Mouse (Mus musculus): ENCODE measurements around the gene Fkbp4.

Fkbp4 gene

DNA sequence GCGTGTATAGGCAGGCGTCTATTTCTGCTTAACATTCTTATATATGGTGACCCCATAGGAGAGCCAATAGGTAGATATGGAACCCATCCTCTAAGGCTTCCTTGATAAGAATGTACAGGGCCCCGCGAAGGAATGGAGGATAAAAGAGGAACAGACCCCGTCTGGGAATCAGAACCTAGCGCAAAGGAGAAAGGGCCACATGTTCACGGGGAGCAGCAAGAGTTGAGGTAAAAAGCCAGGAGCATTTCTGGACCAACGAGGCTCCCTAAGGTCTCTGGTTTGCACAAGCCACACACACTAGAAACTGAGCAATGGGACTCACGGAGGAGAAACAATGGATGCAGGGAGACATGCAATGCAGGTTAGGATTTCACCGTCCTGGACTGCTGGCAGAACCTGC is 1.2 kb downstream of the Fkbp4 start:
- DNase-seq (ENCODE audit: low spot score): no peak

DNA sequence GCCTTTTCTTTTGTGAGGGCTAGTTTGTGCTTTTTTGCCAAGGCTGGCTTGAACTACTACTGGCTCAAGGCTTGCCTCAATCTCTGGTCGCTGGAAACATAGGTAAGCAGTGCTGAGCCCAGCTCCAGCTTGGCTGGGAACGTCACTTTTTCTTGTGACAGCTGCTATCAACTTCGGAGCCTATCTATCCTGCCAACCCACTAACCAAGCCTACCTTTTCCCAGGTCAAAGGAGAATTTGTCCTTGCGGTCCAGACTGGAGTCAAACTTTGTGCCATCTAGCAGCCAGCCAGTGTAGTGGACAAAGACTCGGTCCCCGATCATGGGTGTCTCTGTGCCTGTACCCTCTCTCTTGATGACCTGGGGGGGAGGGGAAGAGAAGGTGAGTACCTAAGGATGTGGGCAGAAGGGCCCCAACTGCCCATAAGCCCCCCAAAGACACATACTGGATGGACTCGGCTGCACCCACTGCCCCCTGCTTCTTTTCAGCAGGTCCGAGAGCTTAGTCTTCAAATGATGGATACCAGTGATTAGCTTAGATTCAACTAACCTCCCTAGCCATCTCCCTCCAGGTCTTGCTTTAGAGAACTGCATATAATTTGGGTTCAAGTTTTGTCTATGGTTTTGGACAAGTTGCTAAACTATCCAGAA is 2.0 kb downstream of the Fkbp4 start:
- no peak for DNase-seq (ENCODE audit: low spot score)

DNA sequence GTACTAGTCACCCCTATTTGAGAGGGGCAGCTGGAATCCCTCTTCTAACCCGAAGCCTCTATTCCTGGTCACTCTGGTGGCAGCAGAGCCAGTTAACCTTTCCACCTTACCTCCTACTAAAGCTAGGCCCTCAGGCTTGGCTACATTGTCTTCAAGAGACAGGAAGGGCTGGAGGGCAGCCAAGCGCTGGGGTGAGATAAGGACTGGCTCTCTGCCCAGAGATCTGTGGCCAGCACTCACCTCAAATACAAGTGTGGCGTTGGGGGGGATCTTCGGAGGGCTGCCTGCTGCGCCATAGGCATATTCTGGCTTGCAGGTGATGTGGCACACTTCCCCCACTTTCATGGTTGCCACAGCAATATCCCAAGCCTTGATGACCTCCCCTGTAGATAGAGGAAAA is 3.0 kb downstream of the Fkbp4 start:
- DNase-seq (ENCODE audit: low spot score): no peak

DNA sequence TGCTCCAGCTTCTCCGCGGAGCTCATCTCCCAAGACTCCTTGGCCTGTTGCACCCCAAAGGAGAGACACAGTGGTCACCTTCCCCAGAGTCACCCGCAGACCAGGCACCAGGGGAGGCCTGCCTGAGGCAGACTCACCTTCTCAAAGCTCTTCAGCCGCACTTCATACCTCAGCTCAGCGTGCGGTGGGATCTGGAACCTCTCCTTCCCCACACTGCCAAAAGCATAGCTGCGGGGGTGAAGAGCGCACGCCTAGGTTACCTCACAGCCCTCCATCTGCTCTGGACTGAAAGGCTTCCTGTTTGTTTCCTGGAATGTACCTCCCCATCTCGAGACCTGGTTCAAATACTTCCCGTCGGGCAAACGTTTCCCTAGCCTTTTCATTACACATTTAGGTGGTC is 4.9 kb downstream of the Fkbp4 start:
- DNase-seq (ENCODE audit: low spot score): no peak

DNA sequence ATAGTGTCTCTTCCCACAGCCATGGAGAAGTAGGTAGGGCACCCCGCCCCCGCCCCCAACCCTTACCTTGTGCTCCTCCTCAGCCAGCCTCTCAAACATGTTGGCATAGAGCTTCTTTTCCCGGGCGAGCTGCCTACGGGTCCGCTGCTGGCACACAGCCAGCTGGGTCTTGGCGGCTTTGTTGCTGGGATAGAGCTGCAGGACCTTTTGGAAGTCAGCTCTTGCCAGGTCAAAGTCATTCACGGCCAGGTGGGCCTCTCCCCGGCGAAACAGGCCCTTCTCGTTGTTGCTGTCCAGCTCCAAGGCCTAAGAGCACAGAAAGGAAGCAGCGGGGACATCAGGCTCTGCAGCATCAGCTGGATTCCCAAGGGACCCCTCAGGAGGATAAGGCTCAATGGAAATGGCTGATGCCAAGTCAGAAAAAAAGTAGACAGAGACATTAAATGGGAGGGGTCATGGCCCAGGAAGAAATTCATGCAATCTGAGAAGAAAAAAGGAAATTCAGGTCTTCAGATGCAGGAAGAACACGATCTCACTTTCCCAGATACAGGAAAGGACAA is 6.0 kb downstream of the Fkbp4 start:
- DNase-seq (ENCODE audit: low spot score): no peak

DNA sequence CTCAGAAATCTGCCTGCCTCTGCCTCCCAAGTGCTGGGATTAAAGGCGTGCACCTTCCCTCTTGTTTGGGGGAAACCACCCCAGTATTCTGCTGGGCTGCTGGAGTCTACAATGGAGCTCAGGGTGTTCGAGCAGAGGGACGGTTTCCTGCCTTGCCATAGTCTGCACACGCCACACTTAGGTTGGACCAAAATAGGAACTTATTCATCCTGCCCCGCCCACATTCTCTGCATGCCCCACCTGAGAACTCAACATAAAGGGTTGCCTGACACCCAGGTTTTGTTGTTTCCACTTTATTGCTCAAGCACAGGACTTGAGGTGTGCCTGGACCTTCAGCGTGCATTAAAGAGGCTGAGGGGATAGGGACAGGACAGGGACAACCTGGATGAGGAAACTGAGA is 8.7 kb downstream of the Fkbp4 start:
- DNase-seq (ENCODE audit: low spot score): no peak

DNA sequence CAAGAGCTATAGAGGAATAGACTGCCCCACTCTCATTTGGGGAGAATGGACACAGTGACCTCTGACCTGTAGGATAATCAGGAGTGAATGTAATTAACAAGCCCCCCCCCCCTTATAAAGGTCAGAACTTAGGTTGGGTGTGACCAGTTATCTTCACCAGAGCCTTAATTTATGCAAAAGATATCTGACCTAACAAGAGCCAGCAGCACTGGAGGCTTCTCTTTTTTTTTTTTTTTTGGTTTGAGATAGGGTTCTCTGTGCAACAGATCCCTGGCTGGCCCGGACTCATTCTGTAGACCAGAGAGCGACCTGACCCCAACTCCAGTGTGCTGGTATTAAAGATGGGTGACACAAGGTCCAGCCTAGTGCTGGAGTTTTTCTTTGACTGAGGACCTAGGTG is 9.2 kb downstream of the Fkbp4 start:
- no peak for DNase-seq (ENCODE audit: low spot score)

DNA sequence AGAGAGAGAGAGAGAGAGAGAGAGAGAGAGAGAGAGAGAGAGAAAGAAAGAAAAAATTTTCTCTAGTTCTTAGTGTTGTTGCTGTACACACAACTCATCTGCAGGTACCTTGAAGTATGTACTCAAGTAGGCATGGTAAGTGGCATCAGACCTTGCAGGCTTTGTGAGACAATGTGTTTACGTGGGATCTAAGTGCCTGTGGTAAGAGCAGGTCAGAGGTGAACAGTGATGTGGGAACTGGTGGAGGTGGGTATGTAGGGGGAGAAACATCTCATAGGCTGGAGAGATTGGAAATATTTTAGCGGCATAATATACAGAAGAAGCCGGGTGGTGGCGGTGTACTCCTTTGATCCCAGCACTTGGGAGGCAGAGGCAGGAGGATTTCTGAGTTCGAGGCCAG is 10.9 kb downstream of the Fkbp4 start:
- DNase-seq (ENCODE audit: low spot score): no peak

DNA sequence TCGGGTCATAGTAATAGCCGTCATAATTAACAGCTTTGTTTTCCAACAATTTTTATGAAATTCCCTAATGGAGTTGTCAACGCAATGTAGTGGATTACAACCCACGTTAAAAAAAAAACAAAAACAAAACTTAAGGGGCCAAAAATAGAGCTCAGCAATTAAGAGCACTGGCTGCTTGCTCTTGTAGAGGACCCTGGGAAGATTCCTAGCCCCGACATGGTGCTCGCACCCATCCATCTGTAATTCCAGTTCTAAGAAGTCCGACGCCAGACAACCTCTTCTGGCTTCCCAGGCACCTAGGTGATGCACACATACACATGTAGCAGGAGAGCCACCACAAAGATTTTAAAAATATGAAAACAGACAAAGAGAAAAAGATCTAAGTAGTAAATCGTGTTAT is 13.4 kb downstream of the Fkbp4 start:
- DNase-seq (ENCODE audit: low spot score): no peak

DNA sequence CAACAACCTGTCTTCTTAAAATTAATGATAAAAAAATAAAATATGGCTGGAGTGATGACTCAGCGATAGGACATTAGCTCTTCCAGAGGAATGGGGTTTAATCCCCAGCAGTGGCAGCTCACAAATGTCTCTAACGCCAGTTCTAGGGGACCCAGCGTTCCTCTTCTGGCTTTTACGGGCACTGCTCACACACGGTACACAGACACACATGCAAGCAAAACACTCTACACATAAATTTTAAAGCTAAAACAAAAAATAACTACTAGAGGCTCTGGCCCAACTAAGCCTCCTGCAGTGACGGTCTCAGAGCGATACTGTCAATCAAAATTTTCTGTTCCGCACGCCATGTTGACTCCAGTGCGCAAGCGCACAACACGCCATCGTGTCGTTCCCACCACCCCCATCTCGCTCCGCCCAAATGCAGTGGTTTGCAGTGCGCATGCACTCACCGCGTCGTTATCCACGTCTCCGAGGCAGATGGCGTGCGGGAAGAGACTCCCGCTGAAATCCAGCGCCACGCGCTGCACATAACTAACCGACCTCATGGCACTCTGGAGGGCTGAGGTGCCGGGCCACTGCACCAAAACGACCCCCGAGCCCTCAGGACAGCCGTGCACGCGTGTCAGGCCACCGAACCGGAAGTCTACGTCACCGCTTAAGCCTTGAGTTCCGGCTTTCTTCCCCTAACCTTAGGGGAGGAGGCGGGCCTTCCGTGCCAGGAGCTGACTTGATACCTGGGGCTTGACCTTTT is 14.0 kb downstream of the Fkbp4 start, which contains the start of gene Itfg2:
Gene Itfg2, minus strand, starts transcription at position 663 of the 751 bp plus-strand sequence.
- peak; percentile 90 for DNase-seq (ENCODE audit: low spot score)

DNA sequence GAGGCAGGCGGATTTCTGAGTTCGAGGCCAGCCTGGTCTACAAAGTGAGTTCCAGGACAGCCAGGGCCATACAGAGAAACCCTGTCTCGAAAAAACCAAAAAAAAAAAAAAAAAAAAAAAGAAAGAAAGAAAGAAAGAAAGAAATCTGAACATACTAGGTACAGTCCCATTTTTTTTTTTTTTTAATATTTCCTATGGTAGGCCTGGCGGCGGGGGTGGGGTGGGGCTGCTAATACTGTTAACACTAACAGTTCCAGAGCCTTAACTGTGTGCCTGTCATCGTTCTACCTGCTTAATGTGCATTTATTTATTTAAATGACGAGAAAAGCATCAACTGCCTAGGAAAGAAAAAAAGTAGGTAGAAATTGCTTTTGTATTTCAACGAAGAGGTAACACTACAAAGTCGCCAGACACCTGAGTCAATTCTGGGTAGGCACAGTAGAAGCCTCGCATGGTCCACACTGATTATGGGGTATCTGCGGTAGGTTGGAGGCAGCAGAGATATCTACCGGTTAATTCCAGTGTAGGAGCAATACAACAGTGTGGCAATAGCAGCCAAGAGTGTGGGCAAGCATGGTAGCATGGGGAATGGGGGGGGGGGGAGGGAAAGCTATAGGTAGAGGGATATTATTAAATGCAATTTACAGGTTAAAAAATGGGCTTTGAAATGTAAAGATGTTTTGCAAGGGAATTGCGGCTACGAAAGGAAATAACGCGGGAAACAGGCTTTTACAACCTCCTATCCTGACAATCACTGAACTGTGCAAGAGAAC is 14.8 kb downstream of the Fkbp4 start:
- no peak for DNase-seq (ENCODE audit: low spot score)

DNA sequence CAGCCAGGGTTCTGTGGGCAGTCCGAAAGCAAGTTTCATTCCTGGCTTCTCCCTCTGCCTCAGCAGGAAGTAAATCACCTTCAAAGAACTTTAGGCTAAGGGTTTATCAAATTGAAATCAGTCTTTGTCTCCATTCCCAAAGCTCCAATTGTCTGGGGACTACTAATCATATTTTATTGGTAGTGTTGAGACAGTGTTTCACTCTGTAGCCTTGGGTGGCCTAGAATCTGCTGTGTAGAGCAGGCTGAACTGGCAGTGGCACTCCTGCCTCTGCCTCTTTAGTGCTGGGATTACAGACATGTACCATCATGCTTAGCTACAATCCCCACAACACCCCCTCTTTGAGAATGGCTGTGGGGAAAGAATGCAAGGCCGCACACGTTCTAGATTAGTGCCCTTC is 17.0 kb downstream of the Fkbp4 start:
- DNase-seq (ENCODE audit: low spot score): no peak

DNA sequence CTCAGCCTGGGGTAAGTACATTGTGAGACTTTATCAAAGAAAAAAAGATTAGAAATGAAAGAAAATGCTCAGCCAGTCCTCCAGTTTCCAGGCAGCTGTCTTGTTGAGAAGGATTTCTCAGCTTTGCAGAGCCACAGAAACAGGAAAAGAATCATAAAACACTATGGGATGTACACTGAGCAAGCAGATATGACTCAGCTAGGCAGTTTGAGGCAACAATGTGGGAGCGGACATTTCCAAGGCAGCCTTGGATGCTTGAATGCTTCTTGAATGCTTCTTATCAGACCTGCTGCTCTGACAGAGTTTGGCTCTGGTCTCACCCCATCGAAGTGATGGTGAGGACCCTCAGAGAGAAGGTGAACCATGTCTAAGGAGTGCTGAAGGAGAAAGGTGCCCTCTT is 17.4 kb downstream of the Fkbp4 start:
- no peak for DNase-seq (ENCODE audit: low spot score)

DNA sequence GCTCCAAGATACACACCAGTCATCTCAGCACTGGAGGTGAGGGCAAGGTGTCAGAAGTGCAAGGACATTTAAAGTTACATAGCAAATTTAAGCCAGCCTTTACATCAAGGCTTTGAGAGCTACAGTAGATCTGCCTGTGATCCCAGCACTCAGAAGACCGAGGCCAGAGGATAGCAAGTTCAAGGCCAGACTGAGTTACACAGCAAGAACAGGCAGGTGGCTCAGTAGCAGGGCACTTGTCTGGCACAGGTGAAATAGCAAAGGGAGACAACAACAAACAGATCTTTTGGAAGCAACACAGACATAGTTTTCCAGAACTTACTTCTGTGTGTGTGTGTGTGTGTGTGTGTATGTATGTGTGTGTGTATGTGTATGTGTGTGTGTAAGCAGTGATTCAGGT is 20.4 kb downstream of the Fkbp4 start:
- DNase-seq (ENCODE audit: low spot score): no peak

DNA sequence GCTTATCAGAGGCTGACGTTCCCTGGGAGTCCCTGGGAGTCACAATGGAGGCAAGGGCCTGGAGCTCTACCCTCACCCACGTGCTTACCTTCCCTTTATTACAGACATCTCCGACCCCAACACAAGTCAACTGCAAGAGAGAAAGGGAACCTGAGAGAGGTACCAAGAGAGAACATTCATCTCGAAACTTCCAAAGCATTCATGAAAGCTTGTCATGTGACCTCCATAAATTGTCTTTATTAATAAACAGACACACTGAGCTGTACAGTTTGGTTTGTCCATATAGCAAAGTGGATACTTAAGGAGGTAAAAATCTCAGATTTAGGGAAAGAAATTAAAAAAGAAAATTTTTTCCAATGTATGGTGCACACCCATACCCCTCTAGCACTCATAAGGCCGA is 22.3 kb downstream of the Fkbp4 start:
- no peak for DNase-seq (ENCODE audit: low spot score)

DNA sequence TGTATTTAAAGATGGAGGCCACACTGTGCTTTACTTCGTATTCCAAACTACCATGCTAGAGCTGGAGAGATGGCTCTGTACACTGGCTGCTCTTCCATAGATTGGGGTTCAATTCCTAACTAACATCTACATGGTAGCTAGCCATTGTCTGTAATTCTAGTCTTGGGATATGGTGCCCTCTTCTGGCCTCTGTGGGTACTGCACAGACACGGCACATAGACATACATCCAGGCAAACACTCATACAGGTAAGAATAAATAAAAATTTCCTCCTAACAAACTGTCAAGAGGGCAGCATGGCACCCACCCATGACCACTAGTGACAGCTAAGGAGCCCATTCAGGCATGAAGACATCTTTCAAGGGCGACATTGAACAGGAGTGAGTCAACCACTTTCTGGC is 27.4 kb downstream of the Fkbp4 start:
- peak; percentile 92 for DNase-seq (ENCODE audit: low spot score)

DNA sequence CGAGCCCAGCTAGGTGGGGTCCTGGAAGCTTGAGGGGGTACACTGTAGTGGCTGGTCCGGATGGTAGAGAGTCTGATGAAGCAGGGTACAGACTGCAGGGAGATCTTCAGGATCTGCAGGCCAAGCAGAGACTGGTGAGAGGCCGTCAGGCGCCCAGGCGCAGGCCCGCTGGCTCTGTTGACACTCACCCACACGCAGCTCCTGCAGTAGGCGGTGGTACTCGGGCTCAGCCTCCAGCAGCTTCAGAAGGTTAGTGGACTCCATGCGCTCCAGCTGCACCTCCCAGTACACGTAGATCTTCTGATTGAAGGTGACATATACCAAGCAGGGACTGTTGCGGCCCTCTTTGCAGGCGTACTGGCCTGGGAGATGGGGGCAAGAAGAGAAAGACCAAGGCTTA is 28.2 kb downstream of the Fkbp4 start:
- DNase-seq (ENCODE audit: low spot score): no peak

DNA sequence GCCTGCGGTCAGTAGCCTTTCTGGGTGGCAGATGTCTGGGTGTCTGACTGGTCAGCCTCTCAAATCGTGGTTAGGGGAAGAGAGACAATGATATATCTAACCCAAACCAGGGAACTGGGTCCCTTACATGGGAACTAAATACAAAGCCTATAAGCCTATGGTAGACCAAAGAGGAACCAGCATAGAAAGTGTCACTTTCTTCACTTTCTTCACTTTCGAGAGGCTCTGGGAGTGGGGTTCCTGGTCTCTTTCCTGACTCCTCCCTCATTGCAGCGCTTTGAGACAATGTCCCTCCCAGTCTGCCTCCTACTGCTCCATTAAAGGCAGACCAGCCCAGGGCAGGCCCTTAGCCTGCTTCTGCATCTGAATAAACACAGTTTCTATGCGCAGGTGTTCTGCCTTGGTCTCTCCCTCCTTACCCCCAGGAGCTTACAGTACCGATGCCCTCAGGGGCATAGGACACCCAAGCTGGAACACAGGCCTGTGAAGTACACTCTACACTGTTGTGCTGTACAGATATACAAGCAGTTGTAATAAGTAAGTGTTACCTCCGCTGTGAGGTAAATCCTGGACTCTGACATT is 29.8 kb downstream of the Fkbp4 start:
- DNase-seq (ENCODE audit: low spot score): no peak

DNA sequence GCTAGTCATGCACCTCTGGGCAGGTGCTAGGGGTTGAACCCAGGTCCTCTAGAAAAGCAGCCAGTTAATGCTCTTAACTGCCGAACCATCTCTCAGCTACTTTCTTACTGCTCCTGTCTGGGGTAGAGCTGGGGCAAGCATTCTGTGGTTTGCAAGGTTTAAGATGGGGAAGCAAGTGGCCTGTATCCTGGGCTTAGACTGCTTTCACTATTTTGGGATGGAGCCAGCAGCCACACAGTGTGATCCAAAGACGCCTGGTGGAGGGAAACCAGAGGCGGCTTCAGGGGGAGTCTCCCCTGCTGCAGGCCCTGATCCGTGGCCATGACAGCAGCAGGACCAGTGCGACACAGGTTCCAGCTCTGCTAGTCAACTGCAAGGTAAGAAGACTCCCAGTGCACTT is 33.8 kb downstream of the Fkbp4 start:
- no peak for DNase-seq (ENCODE audit: low spot score)

DNA sequence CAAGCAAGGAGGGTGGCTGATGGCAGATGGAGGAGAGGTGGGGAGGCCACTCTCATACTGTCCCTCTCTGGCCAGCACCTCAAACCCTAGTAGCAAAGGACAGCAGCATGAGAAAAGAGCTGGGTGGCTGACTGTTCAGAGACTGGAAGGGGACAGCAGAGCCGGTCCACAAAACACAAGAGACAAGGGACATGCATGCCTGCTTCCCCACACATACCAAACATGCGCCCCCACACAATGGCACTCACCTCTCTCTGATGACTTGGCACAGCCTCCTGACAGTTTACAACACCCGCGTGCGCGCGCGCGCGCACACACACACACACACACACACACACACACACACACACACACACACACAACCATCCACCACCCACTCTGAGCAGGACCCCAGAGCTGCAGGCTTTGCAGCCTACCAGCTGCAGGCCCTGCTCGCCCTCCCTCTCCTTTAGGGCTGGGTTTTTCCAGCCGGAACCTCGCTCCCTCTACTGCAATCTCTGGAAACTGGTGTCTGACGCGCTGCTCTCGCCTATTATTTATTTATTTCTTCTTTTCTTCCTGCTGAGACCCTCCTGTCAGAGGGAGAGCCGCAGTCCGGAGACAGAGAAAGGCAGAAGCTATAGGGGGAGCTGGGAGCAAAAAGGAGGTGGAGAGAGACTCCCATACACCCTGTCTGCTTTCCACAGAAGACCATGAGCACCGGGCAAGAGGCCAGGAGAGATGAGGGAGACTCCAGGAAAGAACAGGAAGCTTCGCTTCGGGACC is 38.9 kb downstream of the Fkbp4 start:
- no peak for DNase-seq (ENCODE audit: low spot score)

DNA sequence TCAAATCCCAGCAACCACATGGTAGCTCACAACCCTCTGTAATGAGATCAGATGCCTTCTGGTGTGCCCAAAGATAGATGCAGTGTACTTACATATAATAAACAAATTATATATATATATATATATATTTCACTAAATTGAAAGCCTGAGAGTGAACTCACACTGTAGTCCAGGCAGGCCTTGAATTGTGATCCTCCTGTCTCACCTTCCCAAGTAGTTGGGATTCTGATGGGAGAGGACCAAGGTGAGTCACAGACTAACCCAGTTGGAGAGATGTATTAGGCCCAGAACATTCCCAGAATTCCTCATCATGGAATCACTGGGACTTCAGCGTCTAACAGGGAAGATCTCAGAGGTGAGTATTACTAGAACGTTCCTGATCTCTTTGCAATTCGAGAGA is 39.5 kb downstream of the Fkbp4 start, which contains the start of gene Nrip2:
Gene Nrip2, plus strand, starts transcription at position 301 of the 400 bp plus-strand sequence.
- DNase-seq (ENCODE audit: low spot score): no peak
